Mouse (Mus musculus): ENCODE data around the gene Zfp942.

The Zfp942 gene

DNA sequence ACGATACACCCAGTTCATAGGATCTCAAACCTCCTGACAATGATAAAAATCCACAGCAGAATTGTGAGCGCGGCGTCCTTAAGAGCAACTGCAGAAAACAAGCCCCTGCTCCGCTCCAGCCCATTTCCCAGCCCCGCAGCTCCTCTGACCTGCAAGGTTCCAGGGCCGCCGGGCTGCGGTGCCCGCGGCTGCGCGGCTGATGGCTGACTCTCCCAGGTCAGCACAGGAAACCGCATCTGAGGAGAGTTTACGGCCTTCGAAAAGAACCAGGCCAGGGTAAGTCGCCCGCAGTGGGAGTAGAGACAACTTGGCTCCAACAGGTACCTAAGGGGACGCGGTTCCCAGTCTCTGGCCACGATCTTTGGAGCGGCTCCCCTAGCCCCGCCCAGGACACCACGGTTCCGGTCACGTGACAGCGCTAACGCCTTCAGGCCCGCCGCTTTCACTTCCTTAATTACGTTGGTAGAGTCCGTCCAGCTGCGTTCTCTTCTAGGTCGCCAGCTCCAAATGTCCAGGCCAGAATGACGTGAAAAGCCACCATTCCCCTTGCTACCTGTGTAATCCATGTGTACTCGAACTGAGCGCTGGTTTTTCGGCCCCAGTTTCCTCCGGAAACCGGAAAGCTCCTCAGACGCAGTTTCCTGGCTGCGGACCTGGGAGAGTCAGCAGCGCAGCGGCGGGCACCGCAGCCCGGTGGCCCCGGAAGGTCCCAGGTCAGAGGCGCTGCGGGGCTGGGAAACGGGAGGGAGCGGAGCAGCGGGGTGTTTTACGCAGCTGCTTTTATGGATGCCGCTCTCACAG, at the start of gene Zfp942, which contains the start of gene Zfp943:
TSS of gene Zfp942 (minus strand) at position 358 of the 801 bp plus-strand sequence.
TSS of gene Zfp943 (plus strand) at position 446 of the 801 bp plus-strand sequence.
- peak; percentile 59 to 66 for DNase-seq (ENCODE audit: low spot score in 2 of 2)

DNA sequence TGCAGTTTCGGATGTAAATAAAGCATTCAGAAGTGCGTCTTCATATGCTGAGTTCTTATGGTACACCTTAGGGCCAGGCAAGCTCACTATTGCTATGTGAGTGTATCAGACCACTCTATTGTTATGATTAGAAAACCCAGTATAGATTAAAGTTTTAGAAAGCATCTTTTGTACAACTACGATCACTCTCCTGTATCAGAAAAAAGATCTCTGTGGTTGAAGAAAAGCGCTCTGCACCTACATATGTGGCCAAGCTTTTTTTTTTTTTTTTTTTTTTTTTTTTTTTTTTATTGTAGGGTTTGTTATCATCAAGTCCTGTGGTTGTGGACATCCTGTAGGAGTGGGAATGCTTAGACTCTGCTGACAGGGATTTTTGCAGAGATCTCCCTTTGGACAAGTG, 1.0 kb upstream of the Zfp942 start:
- DNase-seq (ENCODE audit: low spot score in 2 of 2), result no peak

DNA sequence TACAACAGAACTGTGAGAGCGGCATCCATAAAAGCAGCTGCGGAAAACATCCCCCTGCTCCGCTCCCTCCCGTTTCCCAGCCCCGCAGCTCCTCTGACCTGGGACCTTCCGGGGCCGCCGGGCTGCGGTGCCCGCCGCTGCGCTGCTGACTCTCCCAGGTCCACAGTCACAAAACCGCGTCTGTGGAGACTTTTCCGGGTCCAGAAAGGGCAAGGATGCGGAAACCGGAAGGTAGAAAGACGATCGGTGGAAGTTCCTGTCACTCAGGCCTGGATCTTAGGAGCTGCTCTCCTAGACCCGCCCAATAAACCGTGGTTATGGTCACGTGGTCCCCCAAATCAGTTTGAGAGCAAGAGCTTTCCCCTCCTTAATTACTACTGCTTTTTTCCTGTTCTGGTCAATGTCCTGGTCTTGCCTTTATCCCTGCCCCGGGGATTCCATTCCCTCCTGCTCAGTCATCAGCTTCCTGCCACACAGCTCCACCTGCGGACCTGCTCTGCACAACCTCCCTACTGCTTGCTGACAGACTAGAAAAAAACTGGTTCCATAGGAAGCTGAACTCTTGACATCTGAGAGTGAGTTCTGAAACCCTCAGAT, 52.7 kb downstream of the Zfp942 start, which contains the start of gene Zfp995:
TSS of gene Zfp995 (minus strand) at position 471 of the 597 bp plus-strand sequence.
- DNase-seq (ENCODE audit: low spot score in 2 of 2), result peak; percentile 63 to 64

DNA sequence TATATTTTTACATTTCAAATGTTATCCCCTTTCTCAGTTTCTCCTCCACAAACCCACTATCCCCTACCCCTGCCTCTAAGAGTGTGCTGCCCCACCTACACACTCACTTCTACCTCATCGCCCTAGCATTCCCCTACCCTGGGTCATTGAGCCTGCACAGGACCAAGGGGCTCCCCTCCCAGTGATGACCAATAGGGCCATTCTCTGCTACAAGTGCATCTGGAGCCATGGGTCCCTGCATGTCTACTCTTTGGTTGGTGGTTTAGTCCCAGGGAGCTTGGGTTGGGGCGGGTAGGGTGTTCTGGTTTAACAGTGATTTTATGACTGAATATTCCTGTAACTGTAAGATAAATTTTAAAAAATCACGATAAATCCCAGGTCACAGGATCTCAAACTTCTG, 53.2 kb downstream of the Zfp942 start:
- no peak for DNase-seq (ENCODE audit: low spot score in 2 of 2)
